Mouse (Mus musculus) MEL-GATA-1-ER (cell line): ENCODE results near the gene P4ha2.

Experiments used
- DNase-seq: peaks from one replicate; pipeline ENCODE4 v3.0.0-alpha.2; 2012; ENCODE audit warnings: low read depth; ENCODE audit errors: extremely low read depth

Gene P4ha2

GRCm38 (mm10) chr11:54068520-54069371, 31.1 kb upstream of the P4ha2 start, which contains the start of gene Pdlim4:
TSS of gene Pdlim4 (minus strand) at chr11:54069014.
- no peak for DNase-seq

GRCm38 (mm10) chr11:54071726-54072445, 28.0 kb upstream of the P4ha2 start:
- no peak for DNase-seq

GRCm38 (mm10) chr11:54073291-54073690, 26.6 kb upstream of the P4ha2 start:
- DNase-seq: no peak

- no peak for DNase-seq
Measured at GRCm38 (mm10) chr11:54075353-54075752, 24.5 kb upstream of the P4ha2 start.

- no peak for DNase-seq
Measured at GRCm38 (mm10) chr11:54076101-54076500, 23.8 kb upstream of the P4ha2 start.

- DNase-seq: no peak
Measured at GRCm38 (mm10) chr11:54080435-54080834, 19.5 kb upstream of the P4ha2 start.

GRCm38 (mm10) chr11:54082725-54083124, 17.2 kb upstream of the P4ha2 start:
- DNase-seq: no peak

GRCm38 (mm10) chr11:54084976-54085375, 14.9 kb upstream of the P4ha2 start:
- DNase-seq: no peak

GRCm38 (mm10) chr11:54085816-54086215, 14.1 kb upstream of the P4ha2 start:
- DNase-seq: no peak

GRCm38 (mm10) chr11:54088253-54088946, 11.5 kb upstream of the P4ha2 start:
- DNase-seq: peak; percentile 76

- peak; percentile 55 for DNase-seq
Measured at GRCm38 (mm10) chr11:54088947-54089317, 11.0 kb upstream of the P4ha2 start.

- DNase-seq: no peak
Measured at GRCm38 (mm10) chr11:54090091-54090879, 9.6 kb upstream of the P4ha2 start.

- peak; percentile 63 for DNase-seq
Measured at GRCm38 (mm10) chr11:54091726-54092125, 8.2 kb upstream of the P4ha2 start.

- no peak for DNase-seq
Measured at GRCm38 (mm10) chr11:54092188-54092587, 7.7 kb upstream of the P4ha2 start.

GRCm38 (mm10) chr11:54093000-54093399, 6.9 kb upstream of the P4ha2 start:
- no peak for DNase-seq

- DNase-seq: no peak
Measured at GRCm38 (mm10) chr11:54100692-54101591, 1.0 kb downstream of the P4ha2 start.

GRCm38 (mm10) chr11:54101701-54102100, 1.8 kb downstream of the P4ha2 start:
- DNase-seq: no peak

- DNase-seq: no peak
Measured at GRCm38 (mm10) chr11:54102706-54103449, 3.0 kb downstream of the P4ha2 start.

- DNase-seq: no peak
Measured at GRCm38 (mm10) chr11:54105011-54105410, 5.1 kb downstream of the P4ha2 start.
